Mouse (Mus musculus): ENCODE measurements at regions not wholly inside any gene's neighbourhood (a gene's known extent, or its start where the extent isn't known, plus 50 kb on each side); places are given as distances from the start of the nearest gene placed in this dataset.
A peak's percentile ranks its signal among the peaks of the same experiment; 100 is the strongest.

- WGBS, result 56% methylated on average over 14 of the region's 14 CpGs
- TF ChIP-seq CTCF (IDR thresholded peaks at IDR 0.05; ENCODE audit: low read depth), result no peak
- Histone ChIP-seq H3K9ac (replicated peaks; ENCODE audit: low read length) (no peak overlapping the region), H3K4me3 (ENCODE audit: low read length) (no peak overlapping the region), H3K27me3 (ENCODE audit: insufficient read depth, low read length) (no peaks in the 10 kb centered on the region), H3K9me3 (ENCODE audit: low read length) (no peaks in the 10 kb centered on the region), H3K4me1 (ENCODE audit: insufficient read depth, low read length) (no peaks in the 10 kb centered on the region; the same call in 1 of the 2 replicates), H3K4me2 (ENCODE audit: low read depth, low read length) (no peak overlapping the region), H3K27ac (no peak overlapping the region), H3K36me3 (ENCODE audit: insufficient read depth, low read length) (no peaks in the 10 kb centered on the region)
- ATAC-seq (no peak), DNase-seq (ENCODE audit: low spot score) (no peak)
Observed at GRCm38 (mm10) chr2:51073040-51073594, 75.8 kb downstream of the Rnd3 start.

GRCm38 (mm10) chr2:51072346-51072885 is 76.5 kb downstream of the Rnd3 start:
- no peak for DNase-seq (ENCODE audit: low spot score)
- no peak for ATAC-seq
- Histone ChIP-seq H3K9me3 (ENCODE audit: low read length) (no peaks in the 10 kb centered on the region), H3K4me3 (ENCODE audit: low read length) (no peak overlapping the region), H3K27ac (no peak overlapping the region), H3K4me1 (ENCODE audit: insufficient read depth, low read length) (no peaks in the 10 kb centered on the region; the same call in 1 of the 2 replicates), H3K9ac (replicated peaks; ENCODE audit: low read length) (no peak overlapping the region), H3K27me3 (ENCODE audit: insufficient read depth, low read length) (no peaks in the 10 kb centered on the region), H3K4me2 (ENCODE audit: low read depth, low read length) (no peak overlapping the region), H3K36me3 (ENCODE audit: insufficient read depth, low read length) (no peaks in the 10 kb centered on the region)
- no peak for TF ChIP-seq CTCF (IDR thresholded peaks at IDR 0.05; ENCODE audit: low read depth)
- WGBS, result 67% methylated on average over 6 of the region's 6 CpGs

- no peak for TF ChIP-seq CTCF (IDR thresholded peaks at IDR 0.05; ENCODE audit: low read depth)
- no peak overlapping the region for H3K4me3 ChIP-seq (ENCODE audit: low read length)
- H3K9ac ChIP-seq (replicated peaks; ENCODE audit: low read length), result no peak overlapping the region
- no peaks in the 10 kb centered on the region for H3K36me3 ChIP-seq (ENCODE audit: insufficient read depth, low read length)
- H3K4me1 ChIP-seq (ENCODE audit: insufficient read depth, low read length), result peaks cover 2% of the 10 kb centered on the region
- no peaks in the 10 kb centered on the region for H3K9me3 ChIP-seq (ENCODE audit: low read length)
- DNase-seq (ENCODE audit: low spot score) (no peak), ATAC-seq (no peak)
- H3K27me3 ChIP-seq (ENCODE audit: insufficient read depth, low read length), result no peaks in the 10 kb centered on the region
- WGBS, result 61% methylated on average over 2 of the region's 2 CpGs
- H3K4me2 ChIP-seq (ENCODE audit: low read depth, low read length), result no peak overlapping the region
- peak overlapping the region; percentile 36; the same call in 1 of the 2 replicates for H3K27ac ChIP-seq
Observed at GRCm38 (mm10) chr2:51070902-51071301, 78.0 kb downstream of the Rnd3 start.

GRCm38 (mm10) chr2:51066423-51066831 is 82.5 kb downstream of the Rnd3 start:
- Histone ChIP-seq H3K9me3 (ENCODE audit: low read length) (no peaks in the 10 kb centered on the region), H3K9ac (replicated peaks; ENCODE audit: low read length) (no peak overlapping the region), H3K4me1 (ENCODE audit: insufficient read depth, low read length) (peaks cover 5% of the 10 kb centered on the region; the same call in 1 of the 2 replicates), H3K27me3 (ENCODE audit: insufficient read depth, low read length) (no peaks in the 10 kb centered on the region), H3K27ac (peak overlapping the region; percentile 23; the same call in 1 of the 2 replicates), H3K36me3 (ENCODE audit: insufficient read depth, low read length) (no peaks in the 10 kb centered on the region), H3K4me2 (ENCODE audit: low read depth, low read length) (peak overlapping the region; percentile 36), H3K4me3 (ENCODE audit: low read length) (no peak overlapping the region)
- ATAC-seq (peak; percentile 91), DNase-seq (ENCODE audit: low spot score) (peak; percentile 81)
- WGBS, result 16% methylated on average over 11 of the region's 11 CpGs
- TF ChIP-seq CTCF (IDR thresholded peaks at IDR 0.05; ENCODE audit: low read depth), result no peak

GRCm38 (mm10) chr2:51065821-51066220 is 83.1 kb downstream of the Rnd3 start:
- TF ChIP-seq CTCF (IDR thresholded peaks at IDR 0.05; ENCODE audit: low read depth), result no peak
- 0 out of 2 replicates have a peak overlapping the region, but pooled peaks have one; percentile 23 for H3K27ac ChIP-seq
- ATAC-seq (no peak), DNase-seq (ENCODE audit: low spot score) (no peak)
- H3K27me3 ChIP-seq (ENCODE audit: insufficient read depth, low read length), result no peaks in the 10 kb centered on the region
- H3K9me3 ChIP-seq (ENCODE audit: low read length), result no peaks in the 10 kb centered on the region
- no peak overlapping the region for H3K4me3 ChIP-seq (ENCODE audit: low read length)
- no peak overlapping the region for H3K9ac ChIP-seq (replicated peaks; ENCODE audit: low read length)
- no peak overlapping the region for H3K4me2 ChIP-seq (ENCODE audit: low read depth, low read length)
- 41% methylated on average over 6 of the region's 6 CpGs for WGBS
- peaks cover 5% of the 10 kb centered on the region; the same call in 1 of the 2 replicates for H3K4me1 ChIP-seq (ENCODE audit: insufficient read depth, low read length)
- no peaks in the 10 kb centered on the region for H3K36me3 ChIP-seq (ENCODE audit: insufficient read depth, low read length)

GRCm38 (mm10) chr2:51064821-51065220 is 84.1 kb downstream of the Rnd3 start:
- H3K9me3 ChIP-seq (ENCODE audit: low read length), result no peaks in the 10 kb centered on the region
- no peak overlapping the region for H3K9ac ChIP-seq (replicated peaks; ENCODE audit: low read length)
- no peak overlapping the region for H3K4me2 ChIP-seq (ENCODE audit: low read depth, low read length)
- no peak for DNase-seq (ENCODE audit: low spot score)
- ATAC-seq, result no peak
- no peak overlapping the region for H3K4me3 ChIP-seq (ENCODE audit: low read length)
- no peaks in the 10 kb centered on the region for H3K27me3 ChIP-seq (ENCODE audit: insufficient read depth, low read length)
- peaks cover 5% of the 10 kb centered on the region; the same call in 1 of the 2 replicates for H3K4me1 ChIP-seq (ENCODE audit: insufficient read depth, low read length)
- H3K27ac ChIP-seq, result no peak overlapping the region
- no peaks in the 10 kb centered on the region for H3K36me3 ChIP-seq (ENCODE audit: insufficient read depth, low read length)
- 45% methylated on average over 4 of the region's 4 CpGs for WGBS
- no peak for TF ChIP-seq CTCF (IDR thresholded peaks at IDR 0.05; ENCODE audit: low read depth)

GRCm38 (mm10) chr2:51062049-51062448 is 86.9 kb downstream of the Rnd3 start:
- Histone ChIP-seq H3K27ac (no peak overlapping the region), H3K9me3 (ENCODE audit: low read length) (no peaks in the 10 kb centered on the region), H3K4me1 (ENCODE audit: insufficient read depth, low read length) (peaks cover 5% of the 10 kb centered on the region; the same call in 1 of the 2 replicates), H3K9ac (replicated peaks; ENCODE audit: low read length) (no peak overlapping the region), H3K27me3 (ENCODE audit: insufficient read depth, low read length) (no peaks in the 10 kb centered on the region), H3K4me2 (ENCODE audit: low read depth, low read length) (no peak overlapping the region), H3K4me3 (ENCODE audit: low read length) (no peak overlapping the region), H3K36me3 (ENCODE audit: insufficient read depth, low read length) (no peaks in the 10 kb centered on the region)
- ATAC-seq (no peak), DNase-seq (ENCODE audit: low spot score) (no peak)
- no peak for TF ChIP-seq CTCF (IDR thresholded peaks at IDR 0.05; ENCODE audit: low read depth)
- 95% methylated on average over 5 of the region's 5 CpGs for WGBS
